Comparison of ENCODE assay signal across 8 mouse cellular contexts in genomic region chr5:34336097-34336774, GRCm38 (mm10). TPM values are rescaled to one million over a fixed set of nuclear protein-coding genes. Genes with fewer than 3 reads are reported as not detected.
DNase-seq lines count a peak whose midpoint lies in the region; ATAC-seq and TF ChIP-seq lines count a peak whose summit lies in the region.

Rnf4 (plus strand) TSS chr5:34336289.

- H3K36me3 ChIP-seq in hindbrain, embryonic 10.5 days: peaks cover 21% of the 10 kb centered on the region
- H3K36me3 ChIP-seq in lung, postnatal 0 days (ENCODE audit: insufficient read depth, low read length): no peaks in the 10 kb centered on the region

- under 1% methylated on average over 67 of the region's 67 CpGs for WGBS in hindbrain, embryonic 10.5 days
- under 1% methylated on average over 47 of the region's 67 CpGs for WGBS in lung, postnatal 0 days

- H3K27ac ChIP-seq in hindbrain, embryonic 10.5 days: peak within 1 kb of the TSS; percentile 98
- H3K27ac ChIP-seq in lung, postnatal 0 days (ENCODE audit: low read length): peak within 1 kb of the TSS; percentile 99

- peak; percentile 100 for DNase-seq in MN1 (ENCODE audit: low spot score)
- DNase-seq in cerebellum, adult 9-10 months: peak; percentile 98
- DNase-seq in hindbrain, embryonic 10.5 days (ENCODE audit: low spot score): peak; percentile 97
- peak; percentile 98 for DNase-seq in layer of hippocampus, adult 9-11 months
- peak; percentile 100 for DNase-seq in lung, postnatal 0 days (ENCODE audit: low spot score)
- DNase-seq in ovary, postnatal 14 days (ENCODE audit: low spot score): peak; percentile 95
- peak; percentile 99 for DNase-seq in thymus, postnatal 14 days

- peak; percentile 98 for ATAC-seq in frontal cortex, adult (ENCODE audit: low TSS enrichment)
- ATAC-seq in lung, postnatal 0 days: peak; percentile 97

- no peaks in the 10 kb centered on the region for H3K9me3 ChIP-seq in hindbrain, embryonic 10.5 days
- no peaks in the 10 kb centered on the region for H3K9me3 ChIP-seq in lung, postnatal 0 days (ENCODE audit: low read length)

- peak within 1 kb of the TSS; percentile 98 for H3K9ac ChIP-seq in lung, postnatal 0 days (replicated peaks; ENCODE audit: low read depth)

- TF ChIP-seq EP300 in lung, postnatal 0 days (IDR thresholded peaks at IDR 0.05): peak; percentile 82

- H3K4me3 ChIP-seq in hindbrain, embryonic 10.5 days: peak within 1 kb of the TSS; percentile 98
- H3K4me3 ChIP-seq in lung, postnatal 0 days (ENCODE audit: low read depth, low read length): peak within 1 kb of the TSS; percentile 98

- no peaks in the 10 kb centered on the region for H3K27me3 ChIP-seq in hindbrain, embryonic 10.5 days (ENCODE audit: insufficient read depth, poor library complexity, severe bottlenecking)
- H3K27me3 ChIP-seq in lung, postnatal 0 days (replicated peaks; ENCODE audit: insufficient read depth, low read length): no peaks in the 10 kb centered on the region

- peaks cover 22% of the 10 kb centered on the region for H3K4me1 ChIP-seq in hindbrain, embryonic 10.5 days (replicated peaks)
- peaks cover 6% of the 10 kb centered on the region; the same call in 1 of the 2 replicates for H3K4me1 ChIP-seq in lung, postnatal 0 days (ENCODE audit: insufficient read depth, low read depth, low read length)

- peak within 1 kb of the TSS; percentile 82 for H3K4me2 ChIP-seq in lung, postnatal 0 days (replicated peaks; ENCODE audit: low read depth, low read length)

- TF ChIP-seq CTCF in lung, postnatal 0 days (IDR thresholded peaks at IDR 0.05): no peak

RNA-seq across cellular contexts. Expression of gene Rnf4, which starts in this region (rescaled TPM):
- 181 and 193 TPM in 2 replicates for polyA plus RNA-seq in hindbrain, embryonic 10.5 days (2016; fragmentation: Nextera tagmentation; extraction: Ambion mirVana)
- 68.5 and 71.5 TPM in 2 replicates for polyA plus RNA-seq in lung, postnatal 0 days (2015; fragmentation: Nextera tagmentation; extraction: Ambion mirVana)

Comparison
In these comparisons a context has a peak if more than half of its experiments do, and no peak if none do; other contexts are left out.
1. Peak in every context shown above with its lines: DNase-seq, ATAC-seq, H3K4me3 ChIP-seq and H3K27ac ChIP-seq.